Mouse (Mus musculus) olfactory bulb, adult 2 months (tissue): ENCODE measurements around the gene Arid5a. TPM values are rescaled to one million over a fixed set of nuclear protein-coding genes. Genes with fewer than 3 reads are reported as not detected.

Experiments used
- H3K27ac ChIP-seq: fragments of 200-500 bp; 2 replicates; pipeline ENCODE4 v1.5.1; 2012; ENCODE audit warnings: low read depth, low read length; ENCODE audit not compliant: insufficient read depth
- H3K4me1 ChIP-seq: fragments of 200-500 bp; 2 replicates; pipeline ENCODE4 v1.6.1; 2012; ENCODE audit warnings: low read length; ENCODE audit not compliant: control insufficient read depth, insufficient read depth
- H3K4me3 ChIP-seq: fragments of 200-500 bp; 2 replicates; pipeline ENCODE4 v1.5.1; 2012; ENCODE audit warnings: mild to moderate bottlenecking, low read depth, low read length, moderate library complexity; ENCODE audit not compliant: insufficient read depth
- CTCF ChIP-seq: fragments of 200-500 bp; IDR thresholded peaks from 2 replicates; pipeline ENCODE4 v1.5.1; 2012; ENCODE audit warnings: low read depth, mild to moderate bottlenecking, low read length, moderate library complexity; ENCODE audit not compliant: insufficient read depth
- POLR2A ChIP-seq: fragments of 200-500 bp; IDR thresholded peaks from 2 replicates; pipeline ENCODE4 v1.6.1; 2012; ENCODE audit warnings: mild to moderate bottlenecking, low read depth, low read length, moderate library complexity; ENCODE audit not compliant: insufficient read depth
- WGBS: fragments of 180-500 bp; shearing (Covaris S2); methylation state at CpG from one replicate; pipeline ENCODE4 v1.1.7; 2018; 5-methylcytosine and 5-hydroxymethylcytosine counted together
- polyA plus RNA-seq: library from polyadenylated mRNA; stranded (reverse); fragments of >200 nt; gene quantifications from 2 replicates; pipeline ENCODE4 v1.2.4, GENCODE M21; 2012; ENCODE audit warnings: low replicate concordance; ENCODE audit not compliant: missing spikeins, insufficient read depth, insufficient read length

Arid5a gene
- polyA plus RNA-seq, 1 experiment, result not detected

- WGBS, result 95% methylated on average over 11 of the region's 11 CpGs
- H3K4me1 ChIP-seq, result no peaks in the 10 kb centered on the region
- TF ChIP-seq CTCF (no peak), POLR2A (no peak)
- no peak overlapping the region for H3K27ac ChIP-seq
- no peak overlapping the region for H3K4me3 ChIP-seq
These were observed 7.6 kb downstream of the Arid5a start for GRCm38 (mm10) chr1:36314959-36315775.

DNA sequence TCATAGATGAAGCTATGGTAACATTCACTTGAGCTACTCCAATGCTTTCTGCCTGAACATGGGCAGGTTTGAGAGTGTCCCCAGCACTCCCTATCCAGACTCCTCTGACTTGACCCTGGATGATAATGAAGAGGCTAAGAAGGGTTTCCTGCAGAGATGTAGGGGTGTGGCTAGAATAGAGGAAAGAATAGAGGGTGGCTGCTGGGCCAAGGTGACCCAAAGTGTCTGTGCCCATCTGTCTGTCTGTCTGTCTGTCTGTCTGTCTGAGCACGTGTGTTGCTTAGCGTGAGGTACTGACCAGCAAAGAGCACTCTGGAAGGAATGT is 8.2 kb downstream of the Arid5a start:
- Histone ChIP-seq H3K27ac (no peak overlapping the region), H3K4me3 (no peak overlapping the region), H3K4me1 (no peaks in the 10 kb centered on the region)
- 100% methylated on average over 2 of the region's 2 CpGs for WGBS
- no peak for TF ChIP-seq CTCF
- no peak for TF ChIP-seq POLR2A

- TF ChIP-seq CTCF, result no peak
- no peak for TF ChIP-seq POLR2A
- Histone ChIP-seq H3K4me3 (no peak overlapping the region), H3K4me1 (peaks cover 6% of the 10 kb centered on the region), H3K27ac (no peak overlapping the region)
- 87% methylated on average over 2 of the region's 2 CpGs for WGBS
These were observed 13.6 kb downstream of the Arid5a start for GRCm38 (mm10) chr1:36321164-36321563.

DNA sequence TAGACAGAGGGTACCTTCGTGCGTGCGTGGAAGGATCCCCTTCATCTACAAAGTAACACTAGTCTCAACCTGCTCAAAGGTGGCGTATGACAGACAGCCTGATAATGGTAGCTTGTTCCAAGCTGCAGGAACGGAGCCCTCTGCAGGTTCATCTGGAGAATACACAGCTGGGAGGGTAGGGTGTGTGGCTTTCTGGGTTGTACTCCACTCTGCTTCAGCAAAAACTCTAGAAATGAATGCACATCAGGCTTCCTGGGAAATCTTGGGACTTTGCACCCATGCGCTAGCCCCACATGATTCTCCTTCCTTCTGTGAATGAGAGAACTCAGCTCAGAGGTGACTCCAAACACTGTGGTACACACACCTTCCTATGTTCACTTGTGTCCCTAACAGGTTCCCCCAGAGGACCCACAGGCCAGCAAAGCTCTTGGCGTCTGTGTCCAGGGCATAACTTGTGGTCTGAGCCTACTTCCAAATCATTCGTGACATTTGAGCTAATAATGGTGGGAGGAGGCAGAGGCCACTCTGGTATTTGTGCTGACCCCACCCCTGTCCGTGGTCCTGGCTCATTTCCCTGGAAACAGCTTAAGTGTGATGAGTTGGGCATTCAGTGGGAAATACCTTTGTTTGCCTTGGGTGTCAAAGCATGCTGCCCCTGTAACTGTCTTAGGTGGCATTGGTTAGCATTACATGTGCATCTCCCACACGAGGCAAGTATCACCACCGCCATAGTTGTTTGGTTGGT is 14.5 kb downstream of the Arid5a start:
- WGBS, result 85% methylated on average over 11 of the region's 11 CpGs
- no peak for TF ChIP-seq CTCF
- no peak for TF ChIP-seq POLR2A
- no peak overlapping the region for H3K27ac ChIP-seq
- H3K4me1 ChIP-seq, result peaks cover 6% of the 10 kb centered on the region
- no peak overlapping the region for H3K4me3 ChIP-seq

DNA sequence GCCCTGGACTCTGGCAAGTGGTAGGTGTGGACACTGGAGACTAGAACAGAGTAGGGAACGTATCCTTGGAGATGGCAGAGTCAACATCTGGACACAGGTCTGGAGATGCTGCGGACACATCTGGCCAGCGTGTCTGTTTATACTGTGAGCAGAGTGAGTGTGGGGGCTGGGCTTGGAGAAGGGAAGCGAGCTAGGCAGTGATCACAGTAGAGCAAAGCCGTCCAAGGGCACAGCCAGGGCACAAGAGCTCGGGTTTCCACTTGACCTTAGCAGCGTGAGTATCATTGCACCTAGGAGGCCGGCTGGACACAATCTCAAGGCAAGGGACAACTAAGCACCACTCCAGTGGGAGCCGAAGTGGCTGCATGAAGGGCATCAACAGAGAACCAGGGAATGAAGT is 15.5 kb downstream of the Arid5a start:
- no peak overlapping the region for H3K27ac ChIP-seq
- no peak for TF ChIP-seq CTCF
- no peak for TF ChIP-seq POLR2A
- no peak overlapping the region for H3K4me3 ChIP-seq
- H3K4me1 ChIP-seq, result peaks cover 6% of the 10 kb centered on the region
- WGBS, result 82% methylated on average over 9 of the region's 9 CpGs

DNA sequence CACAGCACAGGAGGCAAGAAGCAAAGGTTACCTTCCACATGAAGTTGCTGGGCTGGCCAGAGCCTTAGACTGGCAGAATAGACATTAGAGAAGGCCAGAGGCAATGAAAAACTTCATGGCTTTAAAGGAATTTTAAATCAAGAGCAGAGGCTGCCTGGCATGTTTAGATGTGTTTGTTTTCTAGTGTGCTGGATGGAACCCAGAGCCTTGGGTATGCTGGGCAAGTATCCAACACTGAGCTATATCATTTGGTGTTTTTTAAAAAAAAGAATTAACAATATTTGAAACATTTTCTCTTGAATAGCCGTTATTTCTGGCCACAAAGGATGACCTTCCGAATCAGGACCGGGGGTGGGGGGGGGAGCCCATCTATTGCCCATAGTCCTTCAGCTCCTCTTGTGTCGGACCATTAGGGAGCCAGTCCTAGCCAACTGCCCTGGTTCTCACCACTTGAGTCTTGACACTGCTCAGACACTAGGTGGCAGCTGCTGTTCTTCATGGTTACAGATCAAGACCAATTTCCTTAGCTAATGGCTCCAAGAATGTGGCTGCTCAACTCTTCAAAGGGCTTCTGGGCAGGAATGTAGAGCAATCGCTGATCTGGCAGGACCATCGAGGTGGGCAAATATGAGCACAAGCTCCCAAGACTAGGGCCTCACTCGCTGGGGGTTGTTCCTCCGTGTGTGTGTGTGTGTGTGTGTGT is 16.4 kb downstream of the Arid5a start:
- Histone ChIP-seq H3K4me3 (no peak overlapping the region), H3K27ac (no peak overlapping the region), H3K4me1 (peaks cover 6% of the 10 kb centered on the region)
- WGBS, result 20% methylated on average over 8 of the region's 8 CpGs
- TF ChIP-seq CTCF (no peak; the same call in 1 of the 2 replicates), POLR2A (no peak)

GRCm38 (mm10) chr1:36325900-36326321 is 18.4 kb downstream of the Arid5a start:
- H3K4me1 ChIP-seq, result peaks cover 6% of the 10 kb centered on the region
- no peak overlapping the region for H3K4me3 ChIP-seq
- H3K27ac ChIP-seq, result no peak overlapping the region
- WGBS, result 95% methylated on average over 2 of the region's 2 CpGs
- TF ChIP-seq POLR2A, result no peak
- no peak for TF ChIP-seq CTCF

DNA sequence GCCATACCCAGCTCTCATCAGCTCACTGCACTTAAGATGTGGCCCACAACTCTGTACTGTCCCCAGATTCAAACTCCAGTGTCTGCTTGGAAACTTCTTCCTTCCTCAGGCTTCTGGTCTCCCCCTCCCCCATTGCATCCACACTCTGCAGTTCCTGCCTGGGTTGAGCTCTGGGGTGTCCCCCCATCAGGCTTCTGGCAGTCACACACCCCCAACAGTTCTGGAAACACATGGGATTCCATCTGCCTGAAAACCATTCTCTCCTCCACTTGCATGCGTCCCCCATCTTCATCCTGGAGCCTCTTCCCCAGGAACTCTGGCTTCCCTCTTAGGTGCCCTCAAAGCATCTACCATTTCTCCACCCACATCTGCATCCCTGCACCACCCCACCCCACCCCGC is 19.3 kb downstream of the Arid5a start:
- TF ChIP-seq POLR2A (no peak), CTCF (no peak)
- WGBS, result 88% methylated on average over 2 of the region's 2 CpGs
- H3K4me3 ChIP-seq, result no peak overlapping the region
- H3K27ac ChIP-seq, result no peak overlapping the region
- H3K4me1 ChIP-seq, result peaks cover 6% of the 10 kb centered on the region

GRCm38 (mm10) chr1:36331743-36332142 is 24.2 kb downstream of the Arid5a start:
- Histone ChIP-seq H3K4me1 (no peaks in the 10 kb centered on the region; the same call in 1 of the 2 replicates), H3K4me3 (no peak overlapping the region), H3K27ac (no peak overlapping the region)
- TF ChIP-seq CTCF (no peak), POLR2A (no peak)
- 35% methylated on average over 6 of the region's 6 CpGs for WGBS
